Mouse (Mus musculus) midbrain, embryonic 11.5 days (tissue): ENCODE data around the gene Fam110c. TPM values are rescaled to one million over a fixed set of nuclear protein-coding genes. Genes with fewer than 3 reads are reported as not detected.

Source experiments
- ATAC-seq: fragments of 200-750 bp; cut with Nextera tagmentation; 2 replicates; pipeline ENCODE4 v1.8.0; 2017; ENCODE audit warnings: moderate TSS enrichment, moderate library complexity; ENCODE audit not compliant: low FRiP score
- DNase-seq: peaks from one replicate; pipeline ENCODE4 v3.0.0; 2015; ENCODE audit warnings: low spot score; ENCODE audit errors: missing footprints
- H3K27ac ChIP-seq: fragments of 300-500 bp; sonication (generic); 2 replicates; pipeline ENCODE4 v1.5.1; 2014; ENCODE audit warnings: low read depth, low read length
- H3K27me3 ChIP-seq: fragments of 300-500 bp; sonication (generic); 2 replicates; pipeline ENCODE4 v1.6.1; 2014; ENCODE audit warnings: mild to moderate bottlenecking, low read length, moderate library complexity, mixed read lengths; ENCODE audit not compliant: control insufficient read depth, insufficient read depth
- H3K36me3 ChIP-seq: fragments of 300-500 bp; sonication (generic); 2 replicates; pipeline ENCODE4 v1.6.1; 2014; ENCODE audit warnings: mild to moderate bottlenecking, low read length, moderate library complexity, mixed read lengths; ENCODE audit not compliant: control insufficient read depth, insufficient read depth
- H3K4me1 ChIP-seq: fragments of 300-500 bp; sonication (generic); 2 replicates; pipeline ENCODE4 v1.6.1; 2014; ENCODE audit warnings: low read length; ENCODE audit not compliant: control insufficient read depth, insufficient read depth
- H3K4me2 ChIP-seq: fragments of 300-500 bp; sonication (generic); 2 replicates; pipeline ENCODE4 v1.6.1; 2014; ENCODE audit warnings: mild to moderate bottlenecking, moderate library complexity
- H3K4me3 ChIP-seq: fragments of 300-500 bp; sonication (generic); 2 replicates; pipeline ENCODE4 v1.5.1; 2014; ENCODE audit warnings: low read depth, low read length
- H3K9ac ChIP-seq: fragments of 300-500 bp; sonication (generic); 2 replicates; pipeline ENCODE4 v1.6.1; 2014; ENCODE audit warnings: low read length
- H3K9me3 ChIP-seq: fragments of 300-500 bp; sonication (generic); 2 replicates; pipeline ENCODE4 v1.6.1; 2016; ENCODE audit warnings: low read length; ENCODE audit not compliant: control insufficient read depth
- WGBS: fragments of 180-500 bp; shearing (Covaris S2); extraction: QIAGEN DNeasy Blood & Tissue Kit; methylation state at CpG from one replicate; pipeline ENCODE4 v1.1.7; 2014; 5-methylcytosine and 5-hydroxymethylcytosine counted together
- polyA plus RNA-seq: library from polyadenylated mRNA; unstranded; fragments of >200 nt; fragmentation: Nextera tagmentation; extraction: Ambion mirVana; gene quantifications from 2 replicates; pipeline ENCODE4 v1.2.1, GENCODE M21; 2014

Fam110c gene
- polyA plus RNA-seq, 1 experiment from 2014 or later, result 0.05 TPM

- H3K27me3 ChIP-seq, result no peaks in the 10 kb centered on the region
- DNase-seq, result no peak
- no peak for ATAC-seq
- H3K36me3 ChIP-seq, result no peaks in the 10 kb centered on the region
- no peaks in the 10 kb centered on the region for H3K9me3 ChIP-seq
- no peak overlapping the region for H3K27ac ChIP-seq
- H3K4me3 ChIP-seq, result no peak overlapping the region
- H3K4me1 ChIP-seq, result no peaks in the 10 kb centered on the region
- H3K4me2 ChIP-seq, result no peak overlapping the region
- 86% methylated on average over 4 of the region's 4 CpGs for WGBS
- no peak overlapping the region for H3K9ac ChIP-seq
These were observed 55.9 kb downstream of the Fam110c start for GRCm38 (mm10) chr12:31129548-31129947.

Other genes with a start within 250 kb of the Fam110c start
- gene Alkal2, start 189.5 kb upstream of the Fam110c start, polyA plus RNA-seq, result 0.15 and 0.26 TPM in 2 replicates
- gene Acp1, start 162.3 kb upstream of the Fam110c start, polyA plus RNA-seq, result 203 and 222 TPM in 2 replicates
- gene Sh3yl1, start 162.2 kb upstream of the Fam110c start, polyA plus RNA-seq, result 21.5 and 21.8 TPM in 2 replicates
- not detected in 2 replicates for gene Gm6993, start 166.9 kb downstream of the Fam110c start, polyA plus RNA-seq
- 17.3 and 18.5 TPM in 2 replicates for gene Lamb1, start 191.4 kb downstream of the Fam110c start, polyA plus RNA-seq